27 mouse cellular contexts compared by ENCODE assay signal in genomic region chr12:104721011-104721410, GRCm38 (mm10). TPM values are rescaled to one million over a fixed set of nuclear protein-coding genes. Genes with fewer than 3 reads are reported as not detected.
A peak's percentile ranks its signal among the peaks of the same experiment; 100 is the strongest.
DNase-seq lines count a peak whose midpoint lies in the region; ATAC-seq lines count a peak whose summit lies in the region.
"Had no signal": no experiment of that assay in that cellular context is flagged by ENCODE, and none has a peak within 500 bp of the region (broad histone marks: within the 10 kb centered on the region; RNA-seq: fewer than 3 reads in every experiment).

No protein-coding gene starts in this region.

- WGBS in neural tube, embryonic 15.5 days = 35% methylated on average over 3 of the region's 3 CpGs

- no peak overlapping the region for H3K9ac ChIP-seq in neural tube, embryonic 15.5 days (replicated peaks)
- H3K9ac ChIP-seq: embryonic facial prominence, embryonic 13.5 days; forebrain, postnatal 0 days; heart, embryonic 12.5 days; hindbrain, embryonic 13.5 days; intestine, embryonic 15.5 days had no signal

- DNase-seq in heart, adult 11 months = peak; percentile 56
- DNase-seq in heart, postnatal 4 days = no peak
- DNase-seq in layer of hippocampus, adult 18-20 months (ENCODE audit: low spot score in 2 of 2) = peak; percentile 39 to 72
- DNase-seq in layer of hippocampus, postnatal 36 days = no peak
- DNase-seq in neural tube, embryonic 10.5 days (ENCODE audit: extremely low spot score, low spot score) = no peak
- DNase-seq in layer of hippocampus, postnatal 14 days (ENCODE audit: low spot score in 2 of 2) = peak; percentile 24 to 57
- DNase-seq in adrenal gland, adult (ENCODE audit: inconsistent age in 2 of 2, low spot score in 1 of 2) = no peak
- DNase-seq: adrenal gland, adult 8-10 months; adrenal gland, postnatal 36 days; B cell, adult 2 months; cerebellum, adult 18-20 months; cerebellum, adult 9-10 months; cerebellum, postnatal 14 days; forebrain, postnatal 0 days; gastrocnemius, adult 2 months; gastrocnemius, postnatal 14 days; heart, adult 18-20 months had no signal

- peak overlapping the region; percentile 41; the same call in 1 of the 2 replicates for H3K27ac ChIP-seq in neural tube, embryonic 15.5 days (replicated peaks)
- H3K27ac ChIP-seq: embryonic facial prominence, embryonic 13.5 days; gastrocnemius, adult 2 months; hindbrain, embryonic 10.5 days; hindbrain, embryonic 13.5 days; intestine, embryonic 15.5 days had no signal

- H3K4me2 ChIP-seq in neural tube, embryonic 15.5 days = no peak overlapping the region
- H3K4me2 ChIP-seq: embryonic facial prominence, embryonic 13.5 days; heart, embryonic 12.5 days; hindbrain, embryonic 13.5 days; intestine, embryonic 15.5 days had no signal

- no peak for ATAC-seq in neural tube, embryonic 15.5 days (ENCODE audit: low FRiP score)
- ATAC-seq: forebrain, embryonic 14.5 days; forebrain, postnatal 0 days; hindbrain, embryonic 16.5 days; intestine, embryonic 15.5 days had no signal

- peaks cover 36% of the 10 kb centered on the region for H3K36me3 ChIP-seq in neural tube, embryonic 15.5 days

- H3K9me3 ChIP-seq in neural tube, embryonic 15.5 days (replicated peaks) = no peaks in the 10 kb centered on the region
- H3K9me3 ChIP-seq: embryonic facial prominence, embryonic 13.5 days; G1E; heart, embryonic 12.5 days; hindbrain, embryonic 10.5 days; hindbrain, embryonic 13.5 days; intestine, embryonic 15.5 days had no signal

- peaks cover 25% of the 10 kb centered on the region for H3K4me1 ChIP-seq in neural tube, embryonic 15.5 days
- H3K4me1 ChIP-seq: hindbrain, embryonic 10.5 days; hindbrain, embryonic 13.5 days; intestine, embryonic 15.5 days had no signal

- H3K4me3 ChIP-seq in neural tube, embryonic 15.5 days (replicated peaks) = no peak overlapping the region
- H3K4me3 ChIP-seq: embryonic facial prominence, embryonic 13.5 days; gastrocnemius, adult 2 months; heart, embryonic 12.5 days; hindbrain, embryonic 10.5 days; hindbrain, embryonic 13.5 days; intestine, embryonic 15.5 days had no signal

- H3K27me3 ChIP-seq in neural tube, embryonic 15.5 days (replicated peaks) = no peaks in the 10 kb centered on the region
- H3K27me3 ChIP-seq: CH12.LX; embryonic facial prominence, embryonic 13.5 days; heart, embryonic 12.5 days; hindbrain, embryonic 13.5 days; intestine, embryonic 15.5 days had no signal

RNA-seq across cellular contexts. Expression of gene Dicer1, which starts 30.7 kb away (rescaled TPM):
- 10 to 100 TPM; 55.3 to 60.0 TPM for total RNA-seq in heart, postnatal 4 days (2021)
- total RNA-seq in layer of hippocampus, adult 18-20 months (2021) = 10 to 100 TPM; 38.0 to 38.8 TPM
- total RNA-seq in layer of hippocampus, postnatal 36 days (2021) = 10 to 100 TPM; 38.4 to 41.9 TPM
- 34.5 and 36.5 TPM in 2 replicates for polyA plus RNA-seq in neural tube, embryonic 15.5 days (2015; fragmentation: Nextera tagmentation; extraction: Ambion mirVana)
- 10 to 100 TPM; 54.1 to 61.0 TPM for total RNA-seq in layer of hippocampus, postnatal 14 days (2021)

Comparison
In these comparisons a context has a peak if more than half of its experiments do, and no peak if none do; other contexts are left out.
1. DNase-seq: peak in heart, adult 11 months (single experiment), layer of hippocampus, adult 18-20 months (2 of 2) and layer of hippocampus, postnatal 14 days (2 of 2); none in heart, postnatal 4 days (single experiment), layer of hippocampus, postnatal 36 days (0 of 2), neural tube, embryonic 10.5 days (single experiment) and adrenal gland, adult (0 of 2).